Mouse (Mus musculus): ENCODE results near the gene Olfr801.

Gene Olfr801

DNA sequence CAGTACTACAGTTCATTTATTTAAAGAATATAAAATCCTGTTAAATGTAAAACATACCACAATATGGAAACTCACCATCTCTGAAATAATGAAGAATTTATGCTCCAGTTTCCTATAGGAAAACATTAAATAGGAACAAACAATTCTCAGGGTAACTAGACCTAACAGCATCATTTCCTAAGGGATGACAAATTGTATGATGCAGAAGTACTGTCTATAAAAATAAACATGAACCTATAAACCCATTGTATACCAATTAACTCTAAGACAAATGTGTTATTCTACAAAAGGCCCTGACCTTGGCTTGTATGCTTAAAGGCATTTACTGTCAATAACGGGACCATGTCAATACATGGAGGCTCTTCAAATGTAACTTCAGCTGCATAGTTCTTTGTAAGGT is at the start of gene Olfr801:
Olfr801 (minus strand) TSS at position 101 of the 400 bp plus-strand sequence.
- no peak for DNase-seq (ENCODE audit: low spot score)

DNA sequence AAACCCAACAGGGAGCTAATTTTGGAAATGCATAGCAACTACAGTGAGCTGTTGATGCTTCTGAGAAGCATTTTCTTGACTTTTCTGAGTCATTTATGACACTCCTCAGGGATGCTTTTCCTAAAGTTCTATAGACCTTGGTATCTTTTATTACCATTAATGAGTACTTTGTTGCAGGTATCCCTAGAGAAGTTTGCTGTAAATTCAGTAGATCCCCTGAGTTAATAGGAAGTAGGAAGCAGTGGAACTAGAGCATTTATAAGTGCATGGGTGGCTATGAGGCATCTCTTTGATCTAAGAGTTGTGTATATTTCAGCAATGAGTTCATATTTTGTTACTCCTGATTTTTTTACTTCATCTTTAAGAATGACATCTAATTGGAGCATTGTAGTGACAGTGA is 29.2 kb upstream of the Olfr801 start, which contains the start of gene Olfr804:
Olfr804 (plus strand) TSS at position 301 of the 400 bp plus-strand sequence.
- DNase-seq (ENCODE audit: low spot score) = no peak

DNA sequence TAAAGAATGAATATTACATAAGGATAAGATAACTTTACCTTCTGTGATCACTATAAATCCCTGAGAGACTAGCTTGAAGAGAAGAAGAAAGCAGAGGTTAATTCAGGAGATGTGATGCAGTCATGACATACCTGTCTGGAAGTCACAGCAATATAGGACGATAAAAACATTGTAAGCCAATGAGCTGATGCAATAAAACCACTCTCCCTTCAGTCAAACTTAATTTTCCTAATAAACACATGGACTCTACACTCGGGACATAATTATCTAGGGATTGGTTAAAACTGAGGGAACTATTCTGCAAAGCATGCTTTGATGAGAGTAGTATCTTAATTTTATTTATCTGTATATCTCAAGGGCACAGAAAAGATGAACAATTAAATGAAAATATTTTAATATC is 20.5 kb upstream of the Olfr801 start, which contains the start of gene Olfr803:
Olfr803 (minus strand) TSS at position 101 of the 400 bp plus-strand sequence.
- no peak for DNase-seq (ENCODE audit: low spot score)

DNA sequence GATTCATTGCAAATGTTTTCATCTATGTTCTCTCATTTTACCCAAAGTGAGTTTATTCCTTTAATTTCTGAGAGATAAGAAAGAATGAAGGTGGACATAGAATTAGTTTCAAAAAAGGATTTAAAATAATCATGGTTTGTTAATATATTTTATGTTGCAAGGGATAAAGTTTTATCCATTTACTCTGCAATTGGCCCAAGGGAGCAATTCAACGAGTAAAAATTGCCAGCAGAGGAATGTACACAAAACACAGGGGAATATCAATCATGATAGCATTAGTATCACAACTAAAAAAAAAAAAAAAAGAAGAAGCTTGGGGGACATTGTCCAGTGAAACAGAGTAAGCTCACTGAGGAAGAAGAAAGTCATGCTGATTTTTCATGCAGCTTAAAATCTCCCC is 14.4 kb upstream of the Olfr801 start, which contains the start of gene Olfr802:
Olfr802 (minus strand) TSS at position 101 of the 400 bp plus-strand sequence.
- DNase-seq (ENCODE audit: low spot score) = no peak

GRCm38 (mm10) chr10:129657394-129657793 is 16.3 kb downstream of the Olfr801 start, which contains the start of gene Olfr800:
Gene Olfr800 (plus strand): TSS chr10:129657694.
- no peak for DNase-seq (ENCODE audit: low spot score)

DNA sequence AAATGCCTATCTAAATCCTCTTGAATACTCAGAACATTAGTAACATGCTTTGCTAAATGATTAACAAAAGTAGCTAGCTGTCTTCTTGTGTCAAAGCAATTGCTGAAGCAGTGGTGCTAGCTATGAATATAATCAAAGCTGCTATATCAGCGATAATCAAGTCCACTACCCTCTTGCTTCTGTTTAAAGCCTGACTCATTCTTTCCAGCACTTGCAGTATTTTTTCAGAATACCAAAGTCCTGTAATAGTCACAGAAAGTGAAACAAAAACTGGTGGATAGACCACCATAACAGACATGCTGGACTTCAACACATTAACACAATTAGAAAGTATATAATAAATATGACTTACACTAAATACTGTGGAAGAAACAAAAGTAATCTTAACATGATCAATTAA is 21.9 kb downstream of the Olfr801 start:
- no peak for DNase-seq (ENCODE audit: low spot score)

- no peak for DNase-seq (ENCODE audit: low spot score)
Observed at GRCm38 (mm10) chr10:129637184-129637583, 36.5 kb downstream of the Olfr801 start, which contains the start of gene Olfr799. Gene Olfr799 (plus strand): TSS chr10:129637484.

GRCm38 (mm10) chr10:129627834-129628233 is 45.8 kb downstream of the Olfr801 start, which contains the start of gene Olfr798:
Gene Olfr798 (minus strand): TSS chr10:129627934.
- DNase-seq (ENCODE audit: low spot score) = no peak

- DNase-seq (ENCODE audit: low spot score) = no peak
Observed at GRCm38 (mm10) chr10:129623251-129623650, 50.4 kb downstream of the Olfr801 start.

- DNase-seq (ENCODE audit: low spot score) = no peak
Observed at GRCm38 (mm10) chr10:129621724-129622123, 51.9 kb downstream of the Olfr801 start.
